Mouse (Mus musculus) embryonic fibroblast, embryonic 13.5 days (primary cell): Measurements from ENCODE around the gene Hagh. TPM values are rescaled to one million over a fixed set of nuclear protein-coding genes. Genes with fewer than 3 reads are reported as not detected.
A peak's percentile ranks its signal among the peaks of the same experiment; 100 is the strongest.

Experiments used
- H3K27ac ChIP-seq: 2 replicates; pipeline ENCODE4 v1.5.1; 2012; ENCODE audit warnings: low read length, control low read depth, inconsistent platforms; ENCODE audit not compliant: insufficient read depth
- H3K4me1 ChIP-seq: 2 replicates; pipeline ENCODE4 v1.6.1; 2011; ENCODE audit warnings: low read length; ENCODE audit not compliant: control insufficient read depth, insufficient read depth
- H3K4me3 ChIP-seq: 2 replicates; pipeline ENCODE4 v1.5.1; 2011; ENCODE audit warnings: mild to moderate bottlenecking, control low read depth, low read length; ENCODE audit not compliant: insufficient read depth
- CTCF ChIP-seq: IDR thresholded peaks from 2 replicates; pipeline ENCODE4 v1.5.1; 2011; ENCODE audit warnings: mild to moderate bottlenecking, control low read depth, low read length, moderate library complexity, borderline replicate concordance; ENCODE audit not compliant: insufficient read depth
- POLR2A ChIP-seq: IDR thresholded peaks from 2 replicates; pipeline ENCODE4 v1.6.1; 2011; ENCODE audit warnings: low read depth, mild to moderate bottlenecking, control low read depth, low read length, moderate library complexity
- polyA plus RNA-seq: library from polyadenylated mRNA; stranded (reverse); fragments of >200 nt; gene quantifications from 2 replicates; pipeline ENCODE4 v1.2.4, GENCODE M21; 2011; ENCODE audit warnings: low read depth; ENCODE audit not compliant: missing spikeins, insufficient read length

Hagh gene
- polyA plus RNA-seq, 1 experiment, result 14.3 TPM

- H3K4me1 ChIP-seq, result peaks cover 3% of the 10 kb centered on the region
- no peak overlapping the region for H3K27ac ChIP-seq
- 0 out of 2 replicates have a peak, but pooled peaks have one; percentile 19 for TF ChIP-seq POLR2A
- no peak for TF ChIP-seq CTCF
- peak overlapping the region; percentile 40 for H3K4me3 ChIP-seq
These were observed 8.7 kb downstream of the Hagh start for GRCm38 (mm10) chr17:24848600-24849031.

- H3K4me3 ChIP-seq, result peak overlapping the region; percentile 76
- no peak; the same call in none of the 2 replicates for TF ChIP-seq POLR2A
- 0 out of 2 replicates have a peak, but pooled peaks have one; percentile 40 for TF ChIP-seq CTCF
- peaks cover 3% of the 10 kb centered on the region for H3K4me1 ChIP-seq
- peak overlapping the region; percentile 90 for H3K27ac ChIP-seq
These were observed 9.8 kb downstream of the Hagh start for GRCm38 (mm10) chr17:24849733-24850064.

GRCm38 (mm10) chr17:24850065-24850772 is 10.3 kb downstream of the Hagh start, which contains the start of gene Fahd1:
Fahd1 (minus strand) TSS chr17:24850364.
- TF ChIP-seq POLR2A (peak; percentile 63), CTCF (no peak)
- peak within 1 kb of the TSS; percentile 90 for H3K27ac ChIP-seq
- H3K4me3 ChIP-seq, result peak within 1 kb of the TSS; percentile 76
- H3K4me1 ChIP-seq, result peaks cover 3% of the 10 kb centered on the region

- Histone ChIP-seq H3K27ac (no peak overlapping the region), H3K4me1 (peaks cover 6% of the 10 kb centered on the region)
These were observed 10.8 kb downstream of the Hagh start for GRCm38 (mm10) chr17:24850773-24851127.

GRCm38 (mm10) chr17:24851381-24852125 is 11.6 kb downstream of the Hagh start:
- H3K4me3 ChIP-seq, result no peak overlapping the region
- H3K27ac ChIP-seq, result no peak overlapping the region
- peaks cover 13% of the 10 kb centered on the region for H3K4me1 ChIP-seq
- TF ChIP-seq CTCF (no peak), POLR2A (no peak)

More at GRCm38 (mm10) chr17:24850773-24851127, 10.8 kb downstream of the Hagh start:
- H3K4me3 ChIP-seq, result peak overlapping the region; percentile 64
- no peak for TF ChIP-seq POLR2A

- TF ChIP-seq CTCF (no peak), POLR2A (no peak; the same call in 1 of the 2 replicates)
- H3K4me3 ChIP-seq, result no peak overlapping the region
- H3K27ac ChIP-seq, result peak overlapping the region; percentile 23; the same call in 1 of the 2 replicates
- H3K4me1 ChIP-seq, result peaks cover 10% of the 10 kb centered on the region; the same call in 1 of the 2 replicates
These were observed 16.0 kb downstream of the Hagh start for GRCm38 (mm10) chr17:24855838-24856464.

GRCm38 (mm10) chr17:24856589-24856988 is 16.6 kb downstream of the Hagh start:
- no peak overlapping the region for H3K27ac ChIP-seq
- no peak overlapping the region for H3K4me3 ChIP-seq
- H3K4me1 ChIP-seq, result peaks cover 10% of the 10 kb centered on the region; the same call in 1 of the 2 replicates
- TF ChIP-seq CTCF, result no peak
- no peak for TF ChIP-seq POLR2A

GRCm38 (mm10) chr17:24857831-24858470 is 18.0 kb downstream of the Hagh start:
- no peak overlapping the region for H3K4me3 ChIP-seq
- no peak for TF ChIP-seq CTCF
- no peak for TF ChIP-seq POLR2A
- no peak overlapping the region for H3K27ac ChIP-seq
- H3K4me1 ChIP-seq, result peaks cover 10% of the 10 kb centered on the region; the same call in 1 of the 2 replicates

- Histone ChIP-seq H3K4me1 (peaks cover 10% of the 10 kb centered on the region; the same call in 1 of the 2 replicates), H3K4me3 (no peak overlapping the region), H3K27ac (no peak overlapping the region)
- no peak for TF ChIP-seq CTCF
- TF ChIP-seq POLR2A, result no peak
These were observed 19.0 kb downstream of the Hagh start for GRCm38 (mm10) chr17:24858967-24859366.
